Mouse (Mus musculus): Measurements from ENCODE around the gene Acot4.

DNA sequence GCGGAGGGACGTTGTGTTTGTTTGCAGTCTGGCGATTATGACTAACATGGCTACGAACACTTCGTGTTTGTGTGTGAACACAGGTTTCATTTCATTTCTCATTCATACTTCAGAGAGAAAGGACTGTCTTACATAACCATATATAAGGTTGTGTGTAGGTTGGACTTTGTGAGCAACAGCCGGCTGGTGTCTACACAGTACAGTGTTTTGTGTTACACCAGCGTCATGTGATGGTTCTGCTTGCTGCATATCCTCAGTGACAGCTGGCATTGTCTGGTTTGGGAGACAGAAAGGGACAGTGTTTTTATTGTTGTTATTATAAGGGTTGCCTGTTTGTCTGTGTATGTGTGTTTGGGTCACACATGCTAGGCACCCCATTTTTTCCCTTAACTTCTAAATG, 24.5 kb upstream of the Acot4 start:
- TF ChIP-seq CTCF (IDR thresholded peaks at IDR 0.05; ENCODE audit: extremely low read depth, insufficient read depth, low read length) = no peak
- TF ChIP-seq POLR2A (IDR thresholded peaks at IDR 0.05; ENCODE audit: extremely low read depth, insufficient read depth, low read length) = no peak
